Mouse (Mus musculus) brain, adult 2 months (tissue): ENCODE data around the gene 2810408A11Rik.

ENCODE experiments used
- DNase-seq: peaks from one replicate; pipeline ENCODE4 v3.0.0; 2011; ENCODE audit warnings: low read depth, low spot score

The 2810408A11Rik gene

DNA sequence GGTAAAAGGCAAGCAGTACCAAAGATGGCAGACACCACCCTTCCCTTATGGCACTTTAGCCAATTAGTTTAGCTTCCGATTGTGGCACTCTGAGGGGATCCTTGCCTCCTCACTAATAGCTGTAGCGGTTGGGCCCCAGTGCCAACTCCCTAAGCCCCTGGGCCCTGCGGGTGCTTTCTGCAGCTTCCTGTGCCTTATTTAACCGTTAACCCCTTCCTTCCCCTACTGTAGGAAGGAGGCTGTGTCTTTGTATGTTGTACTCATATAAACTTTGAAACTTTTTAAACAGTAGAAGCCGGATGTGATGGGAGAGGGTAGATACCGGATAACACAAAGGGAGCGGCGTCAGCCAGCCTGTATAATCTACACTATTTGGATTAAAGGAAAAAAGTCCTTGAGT is 50.0 kb downstream of the 2810408A11Rik start:
- no peak for DNase-seq

DNA sequence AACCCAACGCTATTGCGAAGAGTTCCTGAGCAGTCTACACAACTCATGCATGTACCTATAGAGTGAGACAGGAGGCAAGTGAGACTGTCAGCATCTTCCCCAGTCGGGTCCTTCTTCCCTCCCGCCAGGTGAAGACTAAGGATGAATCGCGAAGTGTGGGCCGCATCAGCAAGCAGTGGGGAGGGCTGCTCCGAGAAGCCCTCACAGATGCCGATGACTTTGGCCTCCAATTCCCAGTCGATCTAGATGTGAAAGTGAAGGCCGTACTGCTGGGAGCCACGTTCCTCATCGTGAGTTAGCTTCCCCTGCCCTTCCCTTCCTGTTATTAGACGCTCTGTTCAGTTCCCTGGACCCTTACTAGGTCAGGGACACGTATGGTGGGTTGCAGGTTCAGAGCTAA is 50.9 kb downstream of the 2810408A11Rik start:
- no peak for DNase-seq

DNA sequence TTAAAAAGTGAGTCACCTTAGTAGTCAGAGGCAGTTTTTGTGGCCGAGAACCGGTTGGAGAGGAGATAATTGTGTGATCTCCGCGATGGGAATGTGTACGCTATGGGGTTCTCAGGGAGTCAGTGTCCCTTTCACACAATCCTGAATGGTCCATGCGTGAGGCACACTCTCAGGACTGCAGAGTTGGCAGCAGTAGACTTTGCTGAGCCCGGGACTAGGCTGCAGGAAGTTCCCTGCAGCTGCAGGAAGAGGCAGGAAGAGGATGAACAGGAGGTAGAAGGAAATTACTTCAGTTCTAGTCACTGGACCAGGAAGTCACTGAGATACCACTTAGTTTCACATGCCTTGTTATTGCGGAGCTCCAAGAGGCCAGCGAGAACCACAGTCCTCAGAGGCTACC is 51.7 kb downstream of the 2810408A11Rik start:
- DNase-seq: no peak

DNA sequence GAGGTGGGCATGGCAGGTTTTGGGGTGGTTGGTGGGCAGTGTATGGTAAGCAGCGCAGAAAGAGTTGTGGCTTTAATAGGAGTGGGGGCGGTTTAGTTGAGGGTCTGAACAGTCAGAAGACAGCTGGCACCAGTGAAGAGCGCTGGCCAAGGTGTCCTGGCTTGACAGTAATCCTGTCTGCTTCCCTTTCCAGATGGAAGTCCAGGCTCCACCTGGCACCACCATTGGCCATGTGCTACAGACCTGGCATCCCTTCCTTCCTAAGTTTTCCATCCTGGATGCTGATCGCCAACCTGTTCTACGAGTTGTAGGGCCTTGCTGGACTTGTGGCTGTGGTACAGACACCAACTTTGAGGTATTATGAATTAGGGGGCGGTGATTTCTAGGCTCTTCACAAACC is 52.8 kb downstream of the 2810408A11Rik start:
- peak; percentile 89 for DNase-seq
